Mouse (Mus musculus) regulatory T cell (primary cell): ENCODE results near the gene Rnf138rt1.

ENCODE experiments used
- in situ Hi-C: fragments of 300-600 bp; cut with MboI, MseI; formaldehyde crosslinking; loops from one replicate; pipeline ENCODE4 v1.15.1; 2025; ENCODE audit warnings: high pct_unique_total_duplicates

The Rnf138rt1 gene

GRCm38 (mm10) chrX:163760617-163761434 is at the start of gene Rnf138rt1:
Gene Rnf138rt1 (minus strand): TSS chrX:163761329.
- in situ Hi-C loops = no loop called here

DNA sequence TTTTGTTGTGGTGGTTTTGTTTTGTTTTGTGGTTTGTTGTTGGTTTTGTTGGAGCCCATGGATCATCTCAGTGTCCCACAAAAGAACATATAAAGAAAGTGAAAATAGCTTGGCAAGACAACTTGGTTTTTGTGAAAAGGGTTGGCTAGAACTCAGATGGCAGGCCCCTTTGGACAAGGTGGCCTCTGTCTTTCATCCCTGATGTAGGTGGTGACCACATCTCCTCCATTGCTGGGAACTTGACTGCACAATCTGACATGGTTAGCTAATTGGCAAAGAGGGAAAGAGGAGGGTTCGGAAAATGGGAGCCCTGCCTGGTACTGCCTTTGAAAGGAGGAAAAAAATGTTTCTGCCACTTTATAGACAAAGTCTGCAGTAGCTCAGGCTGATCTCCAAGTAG is 46.1 kb upstream of the Rnf138rt1 start:
- in situ Hi-C loops = no loop called here

DNA sequence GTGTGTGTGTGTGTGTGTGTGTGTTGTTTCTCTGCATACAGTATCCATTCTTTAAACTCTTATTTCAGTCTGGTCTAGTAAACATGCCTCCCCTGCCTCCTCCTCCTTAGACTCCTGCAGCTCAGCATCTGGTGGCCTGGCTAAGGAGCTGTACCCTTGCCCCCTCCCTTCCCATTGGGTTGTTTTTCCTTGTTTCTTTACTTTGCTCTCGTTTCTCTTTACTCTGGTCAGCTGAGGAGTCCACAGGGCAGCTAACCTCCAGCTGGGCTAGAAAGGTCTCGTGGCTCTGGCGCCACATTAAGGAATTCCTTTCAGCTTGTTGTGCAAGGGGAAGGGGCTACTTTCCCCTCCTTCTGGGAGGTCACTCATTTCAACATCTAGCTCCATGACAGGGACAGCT is 5.2 kb upstream of the Rnf138rt1 start:
- in situ Hi-C loops = no loop called here

GRCm38 (mm10) chrX:163761435-163761828 is 303 bp upstream of the Rnf138rt1 start:
- in situ Hi-C loops = no loop called here

DNA sequence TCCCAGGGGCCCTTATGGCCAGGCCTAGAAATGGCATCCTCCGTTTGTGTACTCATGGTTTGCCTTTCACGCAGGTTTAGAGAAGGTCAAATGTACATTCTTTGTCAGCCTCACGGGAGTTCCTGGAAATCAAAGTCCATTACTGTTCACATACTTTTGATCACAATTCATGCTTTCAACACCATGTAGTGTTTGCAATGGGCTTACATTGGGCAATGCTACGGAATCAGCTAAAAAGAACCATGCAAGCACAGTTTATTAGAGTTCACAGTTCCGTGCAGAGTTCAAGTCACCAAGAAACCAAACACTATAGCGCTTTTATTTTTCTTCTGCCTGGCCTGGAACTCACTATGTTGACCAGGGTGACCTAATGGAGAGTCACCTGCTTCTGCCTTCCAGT is 15.1 kb downstream of the Rnf138rt1 start:
- in situ Hi-C loops = no loop called here

GRCm38 (mm10) chrX:163743896-163744295 is 17.2 kb downstream of the Rnf138rt1 start:
- in situ Hi-C loops = no loop called here

DNA sequence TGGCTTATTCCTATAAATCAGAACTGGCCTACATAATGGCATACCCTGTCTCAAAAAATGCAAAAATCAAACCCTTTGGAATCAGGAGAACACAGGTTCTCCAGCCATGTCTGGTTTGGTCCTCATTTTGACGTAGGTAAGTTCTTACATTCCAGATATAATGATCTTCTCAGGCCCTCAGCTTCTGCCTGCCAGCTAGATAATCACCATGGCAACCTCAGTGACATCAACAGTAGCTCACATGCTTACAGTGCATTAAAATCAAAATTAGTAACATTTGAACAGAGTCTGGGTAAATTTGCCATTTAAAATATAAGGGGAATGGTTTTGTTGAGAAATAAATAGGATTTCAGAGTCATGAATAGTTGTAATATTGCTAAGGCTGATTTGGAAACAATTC is 22.2 kb downstream of the Rnf138rt1 start:
- in situ Hi-C loops = no loop called here

- in situ Hi-C loops = no loop called here
These were observed 27.0 kb downstream of the Rnf138rt1 start for GRCm38 (mm10) chrX:163734145-163734544.

GRCm38 (mm10) chrX:163723630-163724029 is 37.5 kb downstream of the Rnf138rt1 start:
- in situ Hi-C loops = no loop called here

GRCm38 (mm10) chrX:163722785-163723577 is 38.1 kb downstream of the Rnf138rt1 start:
- in situ Hi-C loops = no loop called here

GRCm38 (mm10) chrX:163720597-163720996 is 40.5 kb downstream of the Rnf138rt1 start:
- in situ Hi-C loops = no loop called here
